Mouse (Mus musculus): ENCODE data around the gene Epsti1. TPM values are rescaled to one million over a fixed set of nuclear protein-coding genes. Genes with fewer than 3 reads are reported as not detected.

Gene Epsti1
- polyA plus RNA-seq, 1 experiment: 0.71 TPM

- Histone ChIP-seq H3K27ac (ENCODE audit: insufficient read depth, low read length) (no peak overlapping the region), H3K4me3 (ENCODE audit: insufficient read depth, low read length) (no peak overlapping the region), H3K4me1 (ENCODE audit: control insufficient read depth, insufficient read depth, low read length) (no peaks in the 10 kb centered on the region)
- TF ChIP-seq POLR2A (IDR thresholded peaks at IDR 0.05; ENCODE audit: extremely low read depth, insufficient read depth, low read length) (no peak), CTCF (IDR thresholded peaks at IDR 0.05; ENCODE audit: extremely low read depth, insufficient read depth, low read length) (no peak)
Measured at GRCm38 (mm10) chr14:77981516-77981915, 77.5 kb downstream of the Epsti1 start.

GRCm38 (mm10) chr14:77997731-77998130 lies 93.7 kb downstream of the Epsti1 start:
- Histone ChIP-seq H3K4me3 (ENCODE audit: insufficient read depth, low read length) (no peak overlapping the region), H3K27ac (ENCODE audit: insufficient read depth, low read length) (no peak overlapping the region), H3K4me1 (ENCODE audit: control insufficient read depth, insufficient read depth, low read length) (peaks cover 2% of the 10 kb centered on the region; the same call in 1 of the 2 replicates)
- no peak for TF ChIP-seq CTCF (IDR thresholded peaks at IDR 0.05; ENCODE audit: extremely low read depth, insufficient read depth, low read length)
- no peak for TF ChIP-seq POLR2A (IDR thresholded peaks at IDR 0.05; ENCODE audit: extremely low read depth, insufficient read depth, low read length)

DNA sequence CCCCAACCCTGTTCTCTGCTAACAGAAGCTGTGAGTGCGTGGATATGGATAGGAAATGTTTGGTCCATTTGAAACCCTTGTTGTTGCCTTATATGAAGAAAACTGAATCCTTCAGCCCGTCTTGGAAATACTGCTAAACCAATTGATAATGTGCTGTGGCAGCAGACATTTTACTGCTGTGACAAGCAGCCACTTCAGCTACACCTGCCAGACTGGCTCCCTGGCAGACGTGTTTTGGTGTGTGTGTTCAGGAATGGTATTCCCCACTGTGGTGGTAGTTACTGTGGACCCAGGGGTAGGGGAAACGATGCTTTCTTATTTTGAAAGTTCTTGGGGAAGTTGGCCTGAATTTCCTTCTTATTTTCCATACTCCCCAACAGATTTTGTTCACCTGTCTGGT lies 100.4 kb downstream of the Epsti1 start:
- TF ChIP-seq CTCF (IDR thresholded peaks at IDR 0.05; ENCODE audit: extremely low read depth, insufficient read depth, low read length): no peak
- no peak for TF ChIP-seq POLR2A (IDR thresholded peaks at IDR 0.05; ENCODE audit: extremely low read depth, insufficient read depth, low read length)
- Histone ChIP-seq H3K4me1 (ENCODE audit: control insufficient read depth, insufficient read depth, low read length) (no peaks in the 10 kb centered on the region), H3K27ac (ENCODE audit: insufficient read depth, low read length) (no peak overlapping the region), H3K4me3 (ENCODE audit: insufficient read depth, low read length) (no peak overlapping the region)

DNA sequence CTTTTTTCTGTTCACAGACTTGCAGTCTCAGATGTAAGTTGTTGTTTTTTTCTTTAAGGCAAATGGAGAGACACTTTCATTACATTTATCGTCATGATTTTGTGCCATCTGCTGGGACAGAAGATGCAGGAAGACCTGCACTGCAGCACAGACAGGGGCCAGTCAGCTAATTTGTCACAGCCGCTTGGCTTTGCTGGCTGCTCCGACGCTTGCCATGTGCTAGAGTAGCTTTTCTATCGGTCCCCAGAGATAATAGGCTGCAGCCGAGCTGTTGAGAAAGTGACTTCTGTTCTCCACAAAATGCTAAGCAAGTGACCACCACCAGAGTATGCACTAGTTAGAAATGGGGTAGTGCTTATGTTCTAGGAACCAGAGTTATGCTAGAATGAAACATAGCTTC lies 104.0 kb downstream of the Epsti1 start:
- TF ChIP-seq CTCF (IDR thresholded peaks at IDR 0.05; ENCODE audit: extremely low read depth, insufficient read depth, low read length) (no peak), POLR2A (IDR thresholded peaks at IDR 0.05; ENCODE audit: extremely low read depth, insufficient read depth, low read length) (no peak)
- Histone ChIP-seq H3K4me3 (ENCODE audit: insufficient read depth, low read length) (no peak overlapping the region), H3K27ac (ENCODE audit: insufficient read depth, low read length) (no peak overlapping the region), H3K4me1 (ENCODE audit: control insufficient read depth, insufficient read depth, low read length) (no peaks in the 10 kb centered on the region)

- H3K27ac ChIP-seq (ENCODE audit: insufficient read depth, low read length): no peak overlapping the region
- H3K4me1 ChIP-seq (ENCODE audit: control insufficient read depth, insufficient read depth, low read length): no peaks in the 10 kb centered on the region
- H3K4me3 ChIP-seq (ENCODE audit: insufficient read depth, low read length): no peak overlapping the region
- TF ChIP-seq CTCF (IDR thresholded peaks at IDR 0.05; ENCODE audit: extremely low read depth, insufficient read depth, low read length) (no peak), POLR2A (IDR thresholded peaks at IDR 0.05; ENCODE audit: extremely low read depth, insufficient read depth, low read length) (no peak)
Measured at GRCm38 (mm10) chr14:78011808-78012207, 107.8 kb downstream of the Epsti1 start.

DNA sequence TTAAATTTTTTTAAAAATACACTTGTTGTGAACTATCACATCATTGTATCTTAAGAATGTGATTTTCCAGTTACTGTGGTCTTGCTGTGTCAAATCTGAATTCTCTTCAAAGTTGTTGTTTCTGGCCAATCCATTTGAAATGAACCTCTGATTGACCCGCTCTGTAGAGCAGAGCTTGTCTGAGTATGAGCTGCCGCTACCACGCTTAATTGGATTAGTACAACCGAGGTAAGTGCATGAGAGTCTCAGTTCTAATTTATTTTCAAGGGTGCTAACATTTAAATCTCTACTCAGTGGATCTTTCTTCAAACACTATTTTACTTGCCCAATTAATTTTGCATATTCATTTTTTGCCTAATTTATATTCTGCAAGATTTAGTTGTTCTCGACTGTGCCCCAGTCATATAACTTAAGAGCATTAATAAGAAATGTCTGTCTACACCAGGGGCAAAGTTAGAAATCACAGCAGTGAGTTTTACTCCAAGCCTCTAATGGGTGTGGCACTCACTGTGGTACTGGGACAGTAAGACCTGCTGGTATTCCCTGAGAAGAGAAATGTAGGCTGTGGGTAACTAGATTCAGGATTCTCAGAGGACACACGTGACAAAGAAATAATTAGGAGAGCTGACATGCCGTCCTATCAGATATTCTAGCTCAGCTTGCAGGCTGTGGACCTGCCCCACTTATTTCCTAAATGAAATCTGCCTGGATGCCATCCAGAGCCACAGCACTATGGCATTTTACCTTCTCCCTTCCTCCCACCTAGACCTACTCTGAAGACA lies 111.7 kb downstream of the Epsti1 start:
- no peak overlapping the region for H3K27ac ChIP-seq (ENCODE audit: insufficient read depth, low read length)
- TF ChIP-seq CTCF (IDR thresholded peaks at IDR 0.05; ENCODE audit: extremely low read depth, insufficient read depth, low read length) (no peak), POLR2A (IDR thresholded peaks at IDR 0.05; ENCODE audit: extremely low read depth, insufficient read depth, low read length) (no peak)
- H3K4me1 ChIP-seq (ENCODE audit: control insufficient read depth, insufficient read depth, low read length): no peaks in the 10 kb centered on the region
- no peak overlapping the region for H3K4me3 ChIP-seq (ENCODE audit: insufficient read depth, low read length)

- no peak overlapping the region for H3K27ac ChIP-seq (ENCODE audit: insufficient read depth, low read length)
- TF ChIP-seq CTCF (IDR thresholded peaks at IDR 0.05; ENCODE audit: extremely low read depth, insufficient read depth, low read length) (no peak), POLR2A (IDR thresholded peaks at IDR 0.05; ENCODE audit: extremely low read depth, insufficient read depth, low read length) (no peak)
- no peaks in the 10 kb centered on the region for H3K4me1 ChIP-seq (ENCODE audit: control insufficient read depth, insufficient read depth, low read length)
- H3K4me3 ChIP-seq (ENCODE audit: insufficient read depth, low read length): no peak overlapping the region
Measured at GRCm38 (mm10) chr14:78016398-78016797, 112.4 kb downstream of the Epsti1 start.

DNA sequence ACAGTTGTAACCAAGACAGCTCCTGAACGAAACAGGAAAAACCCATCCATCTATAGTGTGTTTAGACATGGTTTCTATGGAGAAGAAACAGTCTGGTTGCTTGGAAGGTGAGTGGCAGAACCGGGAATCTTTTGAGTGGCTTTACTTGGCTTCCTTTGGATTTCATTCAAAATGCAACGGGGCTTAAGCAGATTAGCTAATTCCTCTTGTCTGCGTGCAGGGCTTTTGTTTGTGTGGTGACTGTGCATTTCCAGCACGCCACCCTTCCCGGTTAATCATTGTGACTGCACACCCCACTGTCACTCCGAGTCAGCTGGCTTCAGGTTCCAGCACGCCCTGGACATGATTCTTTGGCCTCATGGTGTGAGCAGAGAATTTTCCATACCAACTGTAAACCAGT lies 115.9 kb downstream of the Epsti1 start:
- no peak for TF ChIP-seq POLR2A (IDR thresholded peaks at IDR 0.05; ENCODE audit: extremely low read depth, insufficient read depth, low read length)
- no peak for TF ChIP-seq CTCF (IDR thresholded peaks at IDR 0.05; ENCODE audit: extremely low read depth, insufficient read depth, low read length)
- H3K4me1 ChIP-seq (ENCODE audit: control insufficient read depth, insufficient read depth, low read length): no peaks in the 10 kb centered on the region
- H3K4me3 ChIP-seq (ENCODE audit: insufficient read depth, low read length): no peak overlapping the region
- no peak overlapping the region for H3K27ac ChIP-seq (ENCODE audit: insufficient read depth, low read length)

DNA sequence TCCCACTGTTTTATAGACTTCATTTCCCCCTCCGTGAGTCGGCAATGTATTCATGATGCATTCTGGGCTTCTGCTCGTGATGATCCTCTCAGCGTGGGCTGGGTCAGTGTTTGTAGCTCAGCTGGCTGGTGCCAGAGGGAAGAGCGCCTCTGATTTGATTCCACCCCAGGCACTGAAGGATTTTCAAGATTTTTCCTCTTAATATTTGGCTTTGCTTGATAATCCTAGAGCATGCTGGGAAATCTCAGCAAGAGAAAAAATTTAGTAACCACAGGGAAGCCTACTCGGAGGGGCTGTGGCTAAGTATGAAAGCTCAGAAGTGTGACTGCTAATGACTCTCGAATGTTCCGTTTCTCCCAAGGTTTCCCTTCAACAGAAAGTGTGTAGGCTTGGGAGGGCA lies 134.8 kb downstream of the Epsti1 start:
- Histone ChIP-seq H3K27ac (ENCODE audit: insufficient read depth, low read length) (no peak overlapping the region), H3K4me3 (ENCODE audit: insufficient read depth, low read length) (no peak overlapping the region), H3K4me1 (ENCODE audit: control insufficient read depth, insufficient read depth, low read length) (no peaks in the 10 kb centered on the region)
- no peak for TF ChIP-seq CTCF (IDR thresholded peaks at IDR 0.05; ENCODE audit: extremely low read depth, insufficient read depth, low read length)
- no peak for TF ChIP-seq POLR2A (IDR thresholded peaks at IDR 0.05; ENCODE audit: extremely low read depth, insufficient read depth, low read length)

- TF ChIP-seq POLR2A (IDR thresholded peaks at IDR 0.05; ENCODE audit: extremely low read depth, insufficient read depth, low read length) (no peak), CTCF (IDR thresholded peaks at IDR 0.05; ENCODE audit: extremely low read depth, insufficient read depth, low read length) (no peak)
- no peak overlapping the region for H3K27ac ChIP-seq (ENCODE audit: insufficient read depth, low read length)
- no peaks in the 10 kb centered on the region for H3K4me1 ChIP-seq (ENCODE audit: control insufficient read depth, insufficient read depth, low read length)
- H3K4me3 ChIP-seq (ENCODE audit: insufficient read depth, low read length): no peak overlapping the region
Measured at GRCm38 (mm10) chr14:78040643-78041042, 136.6 kb downstream of the Epsti1 start.
